Mouse (Mus musculus): ENCODE results near the gene Klhl8.

GRCm38 (mm10) chr5:103938547-103939349, 27.7 kb upstream of the Klhl8 start:
- TF ChIP-seq POLR2A (IDR thresholded peaks at IDR 0.05; ENCODE audit: low read depth, low read length) (no peak), CTCF (IDR thresholded peaks at IDR 0.05; ENCODE audit: borderline replicate concordance, insufficient read depth, low read length) (no peak)

Data from embryonic fibroblast, embryonic 13.5 days (primary cell).